In genomic region chr17:36167306-36168038, GRCm38 (mm10) we compare ENCODE assay signal across 8 mouse cellular contexts. TPM values are rescaled to one million over a fixed set of nuclear protein-coding genes. Genes with fewer than 3 reads are reported as not detected.
DNase-seq lines count a peak whose midpoint lies in the region; ATAC-seq lines count a peak whose summit lies in the region.

No protein-coding gene starts in this region.

- H3K27ac ChIP-seq in kidney, embryonic 16.5 days (ENCODE audit: low read length), result no peak overlapping the region
- H3K27ac ChIP-seq in midbrain, embryonic 15.5 days, result no peak overlapping the region

- ATAC-seq in erythroid progenitor cell, adult 5-6 weeks (replicated peaks; ENCODE audit: low FRiP score, poor library complexity, severe bottlenecking), result peak; percentile 59; the same call in 1 of the 2 replicates
- ATAC-seq in kidney, embryonic 16.5 days (ENCODE audit: low FRiP score, low TSS enrichment), result no peak
- no peak for ATAC-seq in midbrain, embryonic 15.5 days (replicated peaks)

- no peak overlapping the region for H3K9ac ChIP-seq in kidney, embryonic 16.5 days (replicated peaks; ENCODE audit: low read length)
- H3K9ac ChIP-seq in midbrain, embryonic 15.5 days, result no peak overlapping the region

- H3K4me2 ChIP-seq in kidney, embryonic 16.5 days (replicated peaks; ENCODE audit: low read depth, low read length), result peak overlapping the region; percentile 55
- H3K4me2 ChIP-seq in midbrain, embryonic 15.5 days, result peak overlapping the region; percentile 26

- peaks cover 68% of the 10 kb centered on the region for H3K27me3 ChIP-seq in kidney, embryonic 16.5 days (ENCODE audit: insufficient read depth, low read length)
- H3K27me3 ChIP-seq in midbrain, embryonic 15.5 days (replicated peaks), result peaks cover 72% of the 10 kb centered on the region

- peak; percentile 19 for DNase-seq in kidney, adult 18-20 months
- DNase-seq in kidney, postnatal 4 days, result no peak
- no peak for DNase-seq in right cerebral cortex, adult 18-20 months
- no peak for DNase-seq in yolk sac, embryonic 10.5 days (ENCODE audit: low spot score)
- DNase-seq in left cerebral cortex, adult 18-20 months (ENCODE audit: low spot score in 2 of 2), result no peak

- H3K4me3 ChIP-seq in kidney, embryonic 16.5 days (ENCODE audit: low read length), result peak overlapping the region; percentile 44
- H3K4me3 ChIP-seq in midbrain, embryonic 15.5 days, result peak overlapping the region; percentile 15

- H3K9me3 ChIP-seq in kidney, embryonic 16.5 days (ENCODE audit: low read length), result no peaks in the 10 kb centered on the region
- no peaks in the 10 kb centered on the region for H3K9me3 ChIP-seq in midbrain, embryonic 15.5 days

- H3K36me3 ChIP-seq in kidney, embryonic 16.5 days (ENCODE audit: insufficient read depth, low read length), result no peaks in the 10 kb centered on the region
- H3K36me3 ChIP-seq in midbrain, embryonic 15.5 days (replicated peaks), result no peaks in the 10 kb centered on the region

- WGBS in kidney, embryonic 16.5 days, result 2% methylated on average over 50 of the region's 51 CpGs
- 1% methylated on average over 50 of the region's 51 CpGs for WGBS in midbrain, embryonic 15.5 days

- peaks cover 6% of the 10 kb centered on the region; the same call in 1 of the 2 replicates for H3K4me1 ChIP-seq in kidney, embryonic 16.5 days (ENCODE audit: insufficient read depth, low read length)
- 0 out of 2 replicates have a peak, but pooled peaks cover 5% of the 10 kb centered on the region for H3K4me1 ChIP-seq in midbrain, embryonic 15.5 days

RNA-seq across cellular contexts. Expression of gene Gm8909, which starts 0.9 kb away (rescaled TPM):
- not detected in 2 replicates for total RNA-seq in erythroid progenitor cell, adult 5-6 weeks (2015; ENCODE audit: low replicate concordance)
- not detected in 2 replicates for total RNA-seq in erythroid progenitor cell, adult 5-6 weeks (2017; ENCODE audit: low replicate concordance)
- polyA plus RNA-seq in kidney, embryonic 16.5 days (2015; fragmentation: Nextera tagmentation; extraction: Ambion mirVana), result 0.56 TPM in 1 of 2 replicates, not detected in the other
- polyA plus RNA-seq in midbrain, embryonic 15.5 days (2015; fragmentation: Nextera tagmentation; extraction: Ambion mirVana), result not detected in 2 replicates
- total RNA-seq in left cerebral cortex, adult 18-20 months (2021), result not detected

RNA-seq across cellular contexts. Expression of gene H2-T3, which starts 22.6 kb away (rescaled TPM):
- total RNA-seq in erythroid progenitor cell, adult 5-6 weeks (2015; ENCODE audit: low replicate concordance), result not detected in 2 replicates
- not detected in 2 replicates for total RNA-seq in erythroid progenitor cell, adult 5-6 weeks (2017; ENCODE audit: low replicate concordance)
- polyA plus RNA-seq in kidney, embryonic 16.5 days (2015; fragmentation: Nextera tagmentation; extraction: Ambion mirVana), result not detected in 2 replicates
- 0.14 TPM in 1 of 2 replicates, not detected in the other for polyA plus RNA-seq in midbrain, embryonic 15.5 days (2015; fragmentation: Nextera tagmentation; extraction: Ambion mirVana)
- total RNA-seq in left cerebral cortex, adult 18-20 months (2021), result under 1 TPM in 1 of 2 experiments, not detected in 1; 0.37 TPM

RNA-seq across cellular contexts. Expression of gene Gm7030, which starts 38.2 kb away (rescaled TPM):
- total RNA-seq in erythroid progenitor cell, adult 5-6 weeks (2015; ENCODE audit: low replicate concordance), result not detected in 2 replicates
- total RNA-seq in erythroid progenitor cell, adult 5-6 weeks (2017; ENCODE audit: low replicate concordance), result not detected in 2 replicates
- not detected in 2 replicates for polyA plus RNA-seq in kidney, embryonic 16.5 days (2015; fragmentation: Nextera tagmentation; extraction: Ambion mirVana)
- polyA plus RNA-seq in midbrain, embryonic 15.5 days (2015; fragmentation: Nextera tagmentation; extraction: Ambion mirVana), result not detected in 2 replicates
- total RNA-seq in left cerebral cortex, adult 18-20 months (2021), result not detected

RNA-seq across cellular contexts. Expression of gene Gm19684, which starts 46.0 kb away (rescaled TPM):
- total RNA-seq in erythroid progenitor cell, adult 5-6 weeks (2015; ENCODE audit: low replicate concordance), result not detected in 2 replicates
- total RNA-seq in erythroid progenitor cell, adult 5-6 weeks (2017; ENCODE audit: low replicate concordance), result not detected in 2 replicates
- polyA plus RNA-seq in kidney, embryonic 16.5 days (2015; fragmentation: Nextera tagmentation; extraction: Ambion mirVana), result not detected in 2 replicates
- not detected in 2 replicates for polyA plus RNA-seq in midbrain, embryonic 15.5 days (2015; fragmentation: Nextera tagmentation; extraction: Ambion mirVana)
- total RNA-seq in left cerebral cortex, adult 18-20 months (2021), result not detected
